Mouse (Mus musculus): ENCODE measurements at regions not wholly inside any gene's neighbourhood (a gene's known extent, or its start where the extent isn't known, plus 50 kb on each side); places are given as distances from the start of the nearest gene placed in this dataset.

DNA sequence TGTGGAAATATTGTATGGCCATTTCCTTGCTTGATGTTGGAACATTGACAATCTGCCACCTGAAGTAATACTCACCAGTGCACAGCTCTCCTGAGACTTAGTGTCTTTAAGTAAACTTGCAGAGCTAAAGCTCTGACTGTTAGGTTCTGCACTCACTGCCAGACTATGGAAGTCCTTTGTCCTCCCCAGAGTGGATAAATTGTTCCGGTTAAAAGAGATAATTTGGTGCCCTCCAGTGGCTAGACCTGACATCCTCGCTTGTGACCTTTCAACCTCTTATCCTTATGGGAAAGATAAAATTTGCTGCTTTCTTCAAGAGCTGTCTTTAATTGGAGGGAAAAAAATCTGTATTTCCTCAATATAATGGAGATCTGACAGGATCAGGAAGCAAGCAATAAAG lies 639.3 kb upstream of the Adgra3 start:
- H3K27ac ChIP-seq (ENCODE audit: insufficient read depth, low read length): no peak overlapping the region
- H3K4me1 ChIP-seq (ENCODE audit: control insufficient read depth, insufficient read depth, low read length): no peaks in the 10 kb centered on the region
- no peaks in the 10 kb centered on the region for H3K27me3 ChIP-seq (ENCODE audit: control insufficient read depth, insufficient read depth, low read length)
- H3K4me3 ChIP-seq (replicated peaks; ENCODE audit: insufficient read depth, low read depth, low read length): no peak overlapping the region
- no peak for TF ChIP-seq POLR2A (IDR thresholded peaks at IDR 0.05; ENCODE audit: borderline replicate concordance, insufficient read depth, low read length)
- TF ChIP-seq CTCF (IDR thresholded peaks at IDR 0.05; ENCODE audit: borderline replicate concordance, insufficient read depth, low read depth, low read length): no peak
- 34% methylated on average over 2 of the region's 2 CpGs for WGBS
- DNase-seq: no peak

DNA sequence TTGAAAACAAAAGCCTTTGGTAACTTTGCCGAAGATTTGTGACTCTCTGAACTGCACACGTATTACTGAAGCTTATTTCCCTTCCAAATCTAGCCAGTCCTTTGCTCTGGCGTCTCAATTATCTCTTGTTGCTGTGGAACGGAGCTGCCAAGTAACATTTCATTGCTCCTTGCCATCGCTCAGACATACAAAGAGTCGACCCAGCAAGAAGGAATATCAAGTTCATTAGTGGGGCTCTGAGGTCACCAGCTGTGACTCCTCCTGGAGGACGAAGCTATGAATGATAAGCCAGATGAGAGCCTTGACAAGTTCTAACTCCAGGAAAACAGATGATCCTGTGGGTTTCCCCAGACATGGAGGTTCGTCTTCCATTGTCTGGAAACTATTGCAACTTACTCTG lies 638.8 kb upstream of the Adgra3 start:
- WGBS: 16% methylated on average over 8 of the region's 8 CpGs
- Histone ChIP-seq H3K27ac (ENCODE audit: insufficient read depth, low read length) (no peak overlapping the region), H3K4me1 (ENCODE audit: control insufficient read depth, insufficient read depth, low read length) (no peaks in the 10 kb centered on the region), H3K4me3 (replicated peaks; ENCODE audit: insufficient read depth, low read depth, low read length) (no peak overlapping the region), H3K27me3 (ENCODE audit: control insufficient read depth, insufficient read depth, low read length) (no peaks in the 10 kb centered on the region)
- TF ChIP-seq POLR2A (IDR thresholded peaks at IDR 0.05; ENCODE audit: borderline replicate concordance, insufficient read depth, low read length): no peak
- TF ChIP-seq CTCF (IDR thresholded peaks at IDR 0.05; ENCODE audit: borderline replicate concordance, insufficient read depth, low read depth, low read length): no peak
- no peak for DNase-seq

GRCm38 (mm10) chr5:50688362-50688761 lies 629.6 kb upstream of the Adgra3 start:
- 81% methylated on average over 2 of the region's 2 CpGs for WGBS
- DNase-seq: no peak
- Histone ChIP-seq H3K27me3 (ENCODE audit: control insufficient read depth, insufficient read depth, low read length) (no peaks in the 10 kb centered on the region), H3K4me1 (ENCODE audit: control insufficient read depth, insufficient read depth, low read length) (no peaks in the 10 kb centered on the region), H3K27ac (ENCODE audit: insufficient read depth, low read length) (no peak overlapping the region), H3K4me3 (replicated peaks; ENCODE audit: insufficient read depth, low read depth, low read length) (no peak overlapping the region)
- TF ChIP-seq CTCF (IDR thresholded peaks at IDR 0.05; ENCODE audit: borderline replicate concordance, insufficient read depth, low read depth, low read length) (no peak), POLR2A (IDR thresholded peaks at IDR 0.05; ENCODE audit: borderline replicate concordance, insufficient read depth, low read length) (no peak)

GRCm38 (mm10) chr5:50683966-50684365 lies 625.2 kb upstream of the Adgra3 start:
- Histone ChIP-seq H3K4me3 (replicated peaks; ENCODE audit: insufficient read depth, low read depth, low read length) (no peak overlapping the region), H3K27me3 (ENCODE audit: control insufficient read depth, insufficient read depth, low read length) (no peaks in the 10 kb centered on the region), H3K4me1 (ENCODE audit: control insufficient read depth, insufficient read depth, low read length) (no peaks in the 10 kb centered on the region), H3K27ac (ENCODE audit: insufficient read depth, low read length) (no peak overlapping the region)
- WGBS: 37% methylated on average over 5 of the region's 5 CpGs
- DNase-seq: peak in 1 of 2 experiments; percentile 33
- no peak for TF ChIP-seq POLR2A (IDR thresholded peaks at IDR 0.05; ENCODE audit: borderline replicate concordance, insufficient read depth, low read length)
- TF ChIP-seq CTCF (IDR thresholded peaks at IDR 0.05; ENCODE audit: borderline replicate concordance, insufficient read depth, low read depth, low read length): no peak

DNA sequence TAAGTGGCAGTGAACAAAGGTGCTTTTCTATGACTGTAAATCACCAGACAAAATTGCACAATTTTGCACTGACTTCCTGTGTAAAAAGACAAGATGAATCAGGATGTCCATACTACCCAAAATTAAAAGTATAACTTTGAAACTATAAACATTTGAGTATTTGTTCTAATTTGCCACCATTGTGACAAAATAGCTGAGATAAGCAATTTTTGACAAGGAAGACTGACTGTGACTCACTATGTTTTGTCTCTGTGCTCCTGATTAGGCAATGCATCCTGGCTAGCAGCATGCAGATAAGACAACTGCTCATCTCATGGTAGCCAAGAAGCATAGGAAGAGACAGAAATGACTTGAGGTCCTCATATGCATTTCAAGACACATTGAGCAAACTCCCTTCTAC lies 577.7 kb upstream of the Adgra3 start:
- no peaks in the 10 kb centered on the region for H3K27me3 ChIP-seq (ENCODE audit: control insufficient read depth, insufficient read depth, low read length)
- no peaks in the 10 kb centered on the region for H3K4me1 ChIP-seq (ENCODE audit: control insufficient read depth, insufficient read depth, low read length)
- H3K27ac ChIP-seq (ENCODE audit: insufficient read depth, low read length): no peak overlapping the region
- DNase-seq: no peak
- H3K4me3 ChIP-seq (replicated peaks; ENCODE audit: insufficient read depth, low read depth, low read length): no peak overlapping the region
- TF ChIP-seq CTCF (IDR thresholded peaks at IDR 0.05; ENCODE audit: borderline replicate concordance, insufficient read depth, low read depth, low read length) (no peak), POLR2A (IDR thresholded peaks at IDR 0.05; ENCODE audit: borderline replicate concordance, insufficient read depth, low read length) (no peak)

- WGBS: 48% methylated on average over 6 of the region's 6 CpGs
- TF ChIP-seq CTCF (IDR thresholded peaks at IDR 0.05; ENCODE audit: borderline replicate concordance, insufficient read depth, low read depth, low read length) (no peak), POLR2A (IDR thresholded peaks at IDR 0.05; ENCODE audit: borderline replicate concordance, insufficient read depth, low read length) (no peak)
- H3K4me1 ChIP-seq (ENCODE audit: control insufficient read depth, insufficient read depth, low read length): no peaks in the 10 kb centered on the region
- DNase-seq: no peak
- no peak overlapping the region for H3K4me3 ChIP-seq (replicated peaks; ENCODE audit: insufficient read depth, low read depth, low read length)
- no peaks in the 10 kb centered on the region for H3K27me3 ChIP-seq (ENCODE audit: control insufficient read depth, insufficient read depth, low read length)
- no peak overlapping the region for H3K27ac ChIP-seq (ENCODE audit: insufficient read depth, low read length)
Observed at GRCm38 (mm10) chr5:50626648-50627047, 567.8 kb upstream of the Adgra3 start.

- H3K4me1 ChIP-seq (ENCODE audit: control insufficient read depth, insufficient read depth, low read length): no peaks in the 10 kb centered on the region
- TF ChIP-seq CTCF (IDR thresholded peaks at IDR 0.05; ENCODE audit: borderline replicate concordance, insufficient read depth, low read depth, low read length) (no peak), POLR2A (IDR thresholded peaks at IDR 0.05; ENCODE audit: borderline replicate concordance, insufficient read depth, low read length) (no peak)
- H3K27me3 ChIP-seq (ENCODE audit: control insufficient read depth, insufficient read depth, low read length): no peaks in the 10 kb centered on the region
- DNase-seq: no peak
- no peak overlapping the region for H3K27ac ChIP-seq (ENCODE audit: insufficient read depth, low read length)
- H3K4me3 ChIP-seq (replicated peaks; ENCODE audit: insufficient read depth, low read depth, low read length): no peak overlapping the region
Observed at GRCm38 (mm10) chr5:50624206-50624605, 565.4 kb upstream of the Adgra3 start.

Data from cerebellum, adult 2 months (tissue).